Mouse (Mus musculus) gastrocnemius, adult 18-20 months (tissue): ENCODE results near the gene Rabgap1l. TPM values are rescaled to one million over a fixed set of nuclear protein-coding genes. Genes with fewer than 3 reads are reported as not detected.

ENCODE experiments used
- DNase-seq: peaks from one replicate; pipeline ENCODE4 v3.0.0; 2021; ENCODE audit warnings: low spot score
- total RNA-seq, 2 experiments: library from RNA; stranded (reverse); gene quantifications; 2 replicates each; pipeline ENCODE4 v1.2.3; 2021

The Rabgap1l gene
- total RNA-seq, 2 experiments from 2014 or later: 10.9 to 12.1 TPM

- DNase-seq: no peak
Observed at GRCm38 (mm10) chr1:160789876-160790275, 3.1 kb downstream of the Rabgap1l start.

GRCm38 (mm10) chr1:160787926-160788325 lies 5.1 kb downstream of the Rabgap1l start:
- no peak for DNase-seq

DNA sequence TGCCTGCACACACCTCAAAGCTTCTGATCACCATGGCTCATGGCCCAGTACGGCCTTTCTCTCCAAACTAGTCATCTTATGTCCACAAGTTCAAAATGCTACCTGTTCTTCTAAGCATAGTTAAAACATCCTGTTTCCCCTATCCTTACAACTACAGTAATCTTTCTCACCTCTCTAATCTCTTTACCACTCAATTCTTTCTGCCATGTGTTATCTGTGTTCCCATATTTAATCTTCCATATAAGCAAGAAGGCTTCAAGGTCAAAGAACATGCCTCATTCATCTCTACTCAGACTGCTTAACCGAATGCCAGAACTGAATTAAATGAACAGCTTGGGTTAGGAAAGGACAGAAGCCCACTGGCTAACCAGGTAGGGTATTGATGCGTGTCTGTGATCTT lies 5.8 kb downstream of the Rabgap1l start:
- DNase-seq: no peak

- no peak for DNase-seq
Observed at GRCm38 (mm10) chr1:160786571-160786970, 6.4 kb downstream of the Rabgap1l start.

GRCm38 (mm10) chr1:160785681-160786225 lies 7.3 kb downstream of the Rabgap1l start:
- DNase-seq: no peak

DNA sequence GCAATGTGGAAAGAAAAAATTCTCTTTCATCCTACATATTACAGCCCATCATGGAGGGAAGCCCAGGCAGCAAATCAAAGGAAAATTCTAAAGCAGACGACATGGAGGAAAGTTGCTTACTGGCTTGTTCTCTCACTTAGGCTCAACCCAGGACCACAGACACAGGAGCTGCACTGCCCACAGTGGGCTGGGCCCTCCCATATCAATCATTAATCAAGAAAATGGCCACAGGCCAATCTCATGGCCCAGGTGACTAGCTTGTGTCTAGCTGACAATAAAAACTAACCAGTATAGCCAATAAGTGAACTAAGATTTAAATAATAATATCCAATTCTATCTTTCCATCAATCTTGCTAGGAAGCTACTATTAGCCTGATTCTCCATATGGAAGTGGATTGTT lies 8.9 kb downstream of the Rabgap1l start:
- no peak for DNase-seq

- DNase-seq: no peak
Observed at GRCm38 (mm10) chr1:160774166-160774565, 18.8 kb downstream of the Rabgap1l start.

GRCm38 (mm10) chr1:160765565-160765964 lies 27.4 kb downstream of the Rabgap1l start:
- DNase-seq: no peak

GRCm38 (mm10) chr1:160758243-160758642 lies 34.8 kb downstream of the Rabgap1l start:
- DNase-seq: peak; percentile 55

- DNase-seq: no peak
Observed at GRCm38 (mm10) chr1:160755359-160755758, 37.7 kb downstream of the Rabgap1l start.

GRCm38 (mm10) chr1:160750629-160751028 lies 42.4 kb downstream of the Rabgap1l start:
- no peak for DNase-seq

DNA sequence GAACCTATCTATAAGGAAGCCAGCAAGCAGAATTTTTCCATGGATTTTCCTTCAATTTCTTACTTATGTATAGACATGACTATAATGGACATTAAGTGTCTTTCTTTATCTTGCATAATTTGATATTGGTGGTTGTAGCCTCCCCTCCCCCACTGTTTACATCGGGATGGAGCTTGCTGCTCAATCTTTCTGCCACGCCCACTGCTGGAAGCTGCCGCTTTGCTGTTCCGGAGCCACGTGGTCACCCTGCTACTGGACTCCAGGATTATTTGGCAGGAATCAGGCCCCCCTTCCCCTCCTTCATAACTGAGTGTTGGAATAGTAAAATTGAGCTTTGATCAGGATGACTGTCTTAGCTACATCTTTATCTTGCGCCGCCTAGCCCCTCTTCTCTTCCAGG lies 46.2 kb downstream of the Rabgap1l start:
- peak; percentile 8 for DNase-seq

DNA sequence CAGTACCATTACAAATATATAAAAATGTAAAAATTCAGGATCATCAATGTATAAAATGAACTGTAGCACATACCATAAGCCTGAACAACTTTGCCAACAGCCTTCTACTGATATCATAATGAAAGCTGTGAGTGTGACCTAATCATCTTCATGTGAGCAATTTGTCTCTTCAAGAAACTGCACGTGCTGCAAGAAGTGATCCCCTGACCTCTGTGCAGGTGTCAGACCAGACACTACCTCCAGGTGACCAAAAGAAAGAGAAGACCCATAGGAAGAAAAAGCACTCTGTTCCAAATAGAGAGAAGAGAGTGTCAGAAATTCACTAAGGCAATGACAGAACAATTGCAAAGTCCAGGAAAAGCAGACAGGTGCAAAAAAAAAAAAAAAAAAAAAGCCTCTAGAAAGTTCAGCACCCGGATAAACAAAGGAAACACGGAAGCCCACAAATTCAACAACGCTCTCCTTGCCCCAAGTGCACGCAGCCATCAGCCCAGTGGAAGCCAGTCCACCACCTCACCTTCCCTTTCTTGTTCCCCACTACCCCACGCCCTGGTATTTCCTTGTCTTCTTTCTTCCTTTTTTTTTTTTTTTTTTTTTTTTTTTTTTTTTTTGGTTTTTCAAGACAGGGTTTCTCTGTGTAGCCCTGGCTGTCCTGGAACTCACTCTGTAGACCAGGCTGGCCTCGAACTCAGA lies 47.6 kb downstream of the Rabgap1l start:
- no peak for DNase-seq

DNA sequence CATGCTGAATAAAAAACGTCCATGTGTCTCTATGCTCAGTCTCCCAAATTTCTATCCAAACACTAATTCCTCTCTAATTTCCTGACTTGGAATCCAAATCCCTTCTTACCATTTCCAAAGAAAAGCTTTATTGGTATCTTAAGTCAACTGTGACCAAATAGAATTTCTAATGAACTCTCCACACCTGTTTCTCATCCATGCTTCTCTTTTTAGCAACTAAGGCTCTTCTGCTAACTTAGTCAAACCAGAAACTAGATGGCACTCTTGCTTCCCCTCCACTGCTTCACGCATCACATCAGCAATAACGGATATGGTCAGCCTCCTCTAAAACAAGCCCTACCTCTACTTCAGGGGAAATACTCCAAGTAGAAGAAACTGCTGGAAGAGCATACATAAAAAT lies 49.0 kb downstream of the Rabgap1l start:
- no peak for DNase-seq

- peak; percentile 70 for DNase-seq
Observed at GRCm38 (mm10) chr1:160743229-160743628, 49.8 kb downstream of the Rabgap1l start.

GRCm38 (mm10) chr1:160740650-160741049 lies 52.4 kb downstream of the Rabgap1l start:
- DNase-seq: no peak

GRCm38 (mm10) chr1:160734743-160735142 lies 58.3 kb downstream of the Rabgap1l start:
- no peak for DNase-seq

DNA sequence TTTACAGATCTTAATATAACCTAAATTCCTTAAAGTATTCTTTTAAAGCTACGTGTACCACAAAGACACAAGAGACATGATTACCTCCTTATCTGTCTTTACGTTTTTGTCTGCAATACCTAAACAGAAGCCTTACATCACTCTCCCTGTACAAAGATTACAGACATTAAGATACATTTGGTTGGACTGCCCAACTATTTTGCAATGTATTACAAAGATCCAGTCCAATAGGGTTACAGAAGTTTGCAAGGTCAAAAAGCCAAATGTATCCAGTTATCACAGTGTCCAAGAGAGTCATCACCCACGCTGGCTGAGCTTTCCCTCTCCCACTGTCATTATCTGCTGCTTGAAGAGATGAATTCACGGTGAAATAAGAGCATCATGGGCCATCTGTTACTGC lies 63.1 kb downstream of the Rabgap1l start:
- no peak for DNase-seq

DNA sequence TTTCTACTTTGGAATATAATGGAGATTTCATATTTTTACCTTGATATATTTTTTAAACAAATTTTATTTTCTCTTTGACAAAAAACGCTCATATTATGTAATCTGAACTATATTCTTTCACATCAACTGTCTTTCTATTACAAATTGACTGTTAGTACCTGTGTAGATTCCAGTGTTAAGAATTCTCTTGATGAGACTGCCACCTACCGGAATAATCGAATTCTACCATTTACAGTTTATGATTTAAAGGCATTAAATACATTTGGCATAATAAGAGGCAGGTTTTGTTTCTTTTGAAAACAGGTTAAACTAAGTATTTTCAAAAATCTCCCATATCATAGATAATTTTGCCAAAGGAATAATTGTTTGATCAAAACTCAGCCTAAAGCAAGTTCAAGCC lies 75.3 kb downstream of the Rabgap1l start:
- DNase-seq: peak; percentile 27

DNA sequence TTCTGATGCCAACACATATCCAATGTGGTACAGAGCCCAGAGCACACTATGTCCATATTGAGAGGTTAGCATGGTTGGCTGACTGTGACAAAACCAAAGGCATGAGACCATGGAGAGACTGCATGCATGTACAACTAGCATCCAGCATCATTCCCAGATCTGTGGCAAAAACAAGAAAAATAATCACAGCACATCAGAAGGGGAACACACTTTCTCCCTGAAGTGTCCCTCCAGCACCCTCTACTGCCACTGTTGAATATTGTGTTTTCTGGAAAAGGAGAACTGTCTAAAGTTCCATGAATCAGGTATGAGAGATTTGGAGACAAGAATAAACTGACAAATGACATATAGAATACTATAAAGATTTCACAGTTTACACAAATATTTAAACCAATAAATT lies 78.3 kb downstream of the Rabgap1l start:
- DNase-seq: no peak

DNA sequence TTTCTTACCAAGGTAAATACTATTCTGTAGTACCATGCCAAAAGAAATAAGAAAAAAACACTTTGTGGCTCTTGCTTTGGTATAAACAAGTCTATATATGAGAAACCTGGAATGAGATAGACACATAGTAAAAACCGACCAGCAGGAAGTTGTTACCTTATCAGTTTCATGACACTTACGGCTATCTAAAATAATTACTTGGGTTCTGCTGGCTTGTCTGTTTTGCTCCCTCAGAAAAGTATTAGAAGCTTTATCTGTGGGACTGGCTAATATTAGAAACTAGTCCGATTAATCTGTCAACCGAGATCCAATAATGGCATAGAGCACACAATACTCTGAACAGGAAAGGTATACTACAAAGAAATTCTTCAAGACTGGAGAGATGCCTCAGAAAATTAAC lies 79.1 kb downstream of the Rabgap1l start:
- DNase-seq: no peak

GRCm38 (mm10) chr1:160713383-160713782 lies 79.6 kb downstream of the Rabgap1l start:
- DNase-seq: no peak

DNA sequence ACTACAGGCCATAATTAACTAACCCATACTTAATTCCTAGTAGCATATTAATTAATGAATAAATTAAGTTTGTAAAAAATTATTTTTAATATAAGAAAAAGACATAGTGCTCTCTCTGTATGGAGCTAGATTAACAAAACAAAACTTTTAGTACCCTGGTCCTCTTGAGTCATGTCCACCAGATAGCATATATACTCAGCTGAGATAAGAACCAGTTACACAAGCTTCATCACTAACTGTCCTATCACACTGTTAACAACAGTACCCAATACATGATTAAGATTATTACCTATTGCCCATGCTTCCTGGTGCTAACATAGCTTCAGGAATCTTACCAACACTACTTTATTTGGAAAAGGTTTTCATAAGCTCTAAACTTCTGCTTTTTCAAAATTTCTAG lies 82.5 kb downstream of the Rabgap1l start:
- DNase-seq: no peak

- no peak for DNase-seq
Observed at GRCm38 (mm10) chr1:160704596-160704995, 88.4 kb downstream of the Rabgap1l start.
